Mouse (Mus musculus): ENCODE measurements around the gene Ncstn. TPM values are rescaled to one million over a fixed set of nuclear protein-coding genes. Genes with fewer than 3 reads are reported as not detected.

Ncstn gene
- polyA plus RNA-seq, 1 experiment, result 89.5 TPM

DNA sequence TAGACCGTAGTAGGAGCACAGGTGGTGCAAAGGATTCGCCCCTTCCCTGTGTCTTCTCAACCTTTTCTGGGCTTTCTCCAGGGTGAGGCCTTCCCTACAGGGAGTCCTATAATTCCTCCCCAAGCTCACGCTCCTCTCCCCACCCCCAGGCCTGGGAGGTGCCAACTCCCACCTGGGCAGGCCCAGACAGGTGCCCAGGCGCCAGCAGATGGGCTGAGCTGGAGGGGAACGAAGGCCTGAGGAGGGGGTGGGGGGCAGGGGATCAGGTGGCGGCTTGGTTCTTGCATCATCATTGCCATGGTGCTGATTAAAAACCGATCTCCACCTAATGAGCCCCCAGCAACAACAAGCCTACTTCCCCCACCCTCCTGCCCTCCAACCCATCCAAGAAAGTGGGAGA is 23.7 kb downstream of the Ncstn start:
- Histone ChIP-seq H3K4me3 (ENCODE audit: insufficient read depth, low read length) (no peak overlapping the region), H3K27ac (ENCODE audit: insufficient read depth, low read length) (no peak overlapping the region), H3K4me1 (ENCODE audit: control insufficient read depth, insufficient read depth, low read length) (0 out of 2 replicates have a peak, but pooled peaks cover 3% of the 10 kb centered on the region)
- TF ChIP-seq POLR2A (IDR thresholded peaks at IDR 0.05; ENCODE audit: extremely low read depth, insufficient read depth, low read length) (no peak), CTCF (IDR thresholded peaks at IDR 0.05; ENCODE audit: extremely low read depth, insufficient read depth, low read length) (no peak)

GRCm38 (mm10) chr1:172058321-172058720 is 24.3 kb downstream of the Ncstn start:
- H3K27ac ChIP-seq (ENCODE audit: insufficient read depth, low read length), result no peak overlapping the region
- 0 out of 2 replicates have a peak, but pooled peaks cover 3% of the 10 kb centered on the region for H3K4me1 ChIP-seq (ENCODE audit: control insufficient read depth, insufficient read depth, low read length)
- H3K4me3 ChIP-seq (ENCODE audit: insufficient read depth, low read length), result no peak overlapping the region
- TF ChIP-seq CTCF (IDR thresholded peaks at IDR 0.05; ENCODE audit: extremely low read depth, insufficient read depth, low read length) (no peak), POLR2A (IDR thresholded peaks at IDR 0.05; ENCODE audit: extremely low read depth, insufficient read depth, low read length) (no peak)

- H3K4me1 ChIP-seq (ENCODE audit: control insufficient read depth, insufficient read depth, low read length), result 0 out of 2 replicates have a peak, but pooled peaks cover 3% of the 10 kb centered on the region
Observed at GRCm38 (mm10) chr1:172057491-172057921, 25.1 kb downstream of the Ncstn start, which contains the start of gene Nhlh1. Gene Nhlh1 (minus strand): TSS chr1:172057573.

GRCm38 (mm10) chr1:172056251-172056650 is 26.3 kb downstream of the Ncstn start:
- 0 out of 2 replicates have a peak, but pooled peaks cover 3% of the 10 kb centered on the region for H3K4me1 ChIP-seq (ENCODE audit: control insufficient read depth, insufficient read depth, low read length)
- no peak overlapping the region for H3K27ac ChIP-seq (ENCODE audit: insufficient read depth, low read length)
- TF ChIP-seq CTCF (IDR thresholded peaks at IDR 0.05; ENCODE audit: extremely low read depth, insufficient read depth, low read length), result no peak
- no peak for TF ChIP-seq POLR2A (IDR thresholded peaks at IDR 0.05; ENCODE audit: extremely low read depth, insufficient read depth, low read length)
- no peak overlapping the region for H3K4me3 ChIP-seq (ENCODE audit: insufficient read depth, low read length)

More at GRCm38 (mm10) chr1:172057491-172057921, 25.1 kb downstream of the Ncstn start, which contains the start of gene Nhlh1:
- H3K27ac ChIP-seq (ENCODE audit: insufficient read depth, low read length), result no peak within 1 kb of the TSS
- TF ChIP-seq POLR2A (IDR thresholded peaks at IDR 0.05; ENCODE audit: extremely low read depth, insufficient read depth, low read length), result no peak
- no peak for TF ChIP-seq CTCF (IDR thresholded peaks at IDR 0.05; ENCODE audit: extremely low read depth, insufficient read depth, low read length)
- no peak within 1 kb of the TSS for H3K4me3 ChIP-seq (ENCODE audit: insufficient read depth, low read length)

- Histone ChIP-seq H3K4me1 (ENCODE audit: control insufficient read depth, insufficient read depth, low read length) (0 out of 2 replicates have a peak, but pooled peaks cover 3% of the 10 kb centered on the region), H3K4me3 (ENCODE audit: insufficient read depth, low read length) (0 out of 2 replicates have a peak overlapping the region, but pooled peaks have one; percentile 1), H3K27ac (ENCODE audit: insufficient read depth, low read length) (no peak overlapping the region)
- TF ChIP-seq CTCF (IDR thresholded peaks at IDR 0.05; ENCODE audit: extremely low read depth, insufficient read depth, low read length) (no peak), POLR2A (IDR thresholded peaks at IDR 0.05; ENCODE audit: extremely low read depth, insufficient read depth, low read length) (no peak)
Observed at GRCm38 (mm10) chr1:172053541-172054440, 28.8 kb downstream of the Ncstn start.

- H3K27ac ChIP-seq (ENCODE audit: insufficient read depth, low read length), result no peak overlapping the region
- TF ChIP-seq CTCF (IDR thresholded peaks at IDR 0.05; ENCODE audit: extremely low read depth, insufficient read depth, low read length) (no peak), POLR2A (IDR thresholded peaks at IDR 0.05; ENCODE audit: extremely low read depth, insufficient read depth, low read length) (no peak)
- 0 out of 2 replicates have a peak, but pooled peaks cover 2% of the 10 kb centered on the region for H3K4me1 ChIP-seq (ENCODE audit: control insufficient read depth, insufficient read depth, low read length)
- H3K4me3 ChIP-seq (ENCODE audit: insufficient read depth, low read length), result no peak overlapping the region
Observed at GRCm38 (mm10) chr1:172052766-172053279, 29.8 kb downstream of the Ncstn start.

DNA sequence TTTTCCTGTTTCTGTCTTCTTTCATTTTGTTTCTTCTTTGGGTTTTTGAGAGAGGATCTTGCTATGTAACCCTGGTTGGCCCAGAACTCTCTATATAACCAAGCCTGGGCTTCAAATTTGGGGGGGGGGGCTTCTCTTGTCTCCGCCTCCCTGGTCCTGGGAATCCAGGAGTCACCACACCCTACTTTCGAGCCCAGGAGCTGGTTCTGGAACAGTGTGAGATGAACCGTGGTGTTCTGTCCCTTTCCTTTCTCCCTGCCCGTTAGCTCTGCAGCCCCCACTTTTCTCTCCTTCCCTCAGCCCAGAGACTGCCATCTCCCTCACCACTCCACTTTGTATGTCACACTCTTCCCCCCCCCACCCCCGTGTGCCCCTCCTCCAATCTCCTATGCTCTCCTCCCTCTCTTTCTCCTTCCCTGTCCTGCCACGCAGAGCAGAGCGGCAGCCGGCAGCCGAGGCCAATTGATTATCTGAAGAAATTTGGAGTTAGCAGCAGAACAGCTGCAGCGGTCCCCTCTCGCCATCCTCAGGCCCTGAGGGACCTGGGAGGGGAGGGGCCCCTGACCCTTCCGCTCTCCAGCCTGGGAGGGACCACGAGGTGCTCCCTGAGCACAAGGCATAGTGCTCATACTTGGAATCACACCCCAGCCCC is 33.3 kb downstream of the Ncstn start:
- no peak overlapping the region for H3K27ac ChIP-seq (ENCODE audit: insufficient read depth, low read length)
- H3K4me3 ChIP-seq (ENCODE audit: insufficient read depth, low read length), result no peak overlapping the region
- no peak for TF ChIP-seq POLR2A (IDR thresholded peaks at IDR 0.05; ENCODE audit: extremely low read depth, insufficient read depth, low read length)
- no peak for TF ChIP-seq CTCF (IDR thresholded peaks at IDR 0.05; ENCODE audit: extremely low read depth, insufficient read depth, low read length)
- no peaks in the 10 kb centered on the region for H3K4me1 ChIP-seq (ENCODE audit: control insufficient read depth, insufficient read depth, low read length)

DNA sequence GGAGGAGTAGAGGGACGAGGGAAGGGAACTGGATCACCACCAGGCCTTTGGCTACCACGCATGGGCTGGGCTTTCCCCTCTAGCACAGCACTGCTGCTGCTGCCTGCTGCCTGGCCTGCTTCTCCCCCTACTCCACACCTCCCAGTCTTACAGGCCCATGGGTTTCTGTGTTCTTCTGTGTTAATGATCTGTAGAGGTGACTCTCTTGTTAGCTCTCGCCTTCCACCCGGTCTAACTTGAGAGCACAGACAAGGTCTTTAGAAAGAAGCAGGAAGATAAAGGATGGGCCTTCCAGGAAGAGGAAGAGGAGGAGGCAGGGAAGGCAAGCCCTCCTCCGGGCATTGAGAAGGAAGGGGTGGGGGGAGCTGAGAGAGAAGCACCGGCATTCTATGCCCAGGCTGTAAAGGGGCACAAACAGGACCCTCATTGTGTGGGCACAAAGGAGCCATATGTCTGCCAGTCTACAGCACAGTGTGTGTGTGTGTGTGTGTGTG is 34.3 kb downstream of the Ncstn start:
- TF ChIP-seq POLR2A (IDR thresholded peaks at IDR 0.05; ENCODE audit: extremely low read depth, insufficient read depth, low read length), result no peak
- TF ChIP-seq CTCF (IDR thresholded peaks at IDR 0.05; ENCODE audit: extremely low read depth, insufficient read depth, low read length), result no peak
- Histone ChIP-seq H3K4me3 (ENCODE audit: insufficient read depth, low read length) (no peak overlapping the region), H3K27ac (ENCODE audit: insufficient read depth, low read length) (no peak overlapping the region), H3K4me1 (ENCODE audit: control insufficient read depth, insufficient read depth, low read length) (no peaks in the 10 kb centered on the region)

DNA sequence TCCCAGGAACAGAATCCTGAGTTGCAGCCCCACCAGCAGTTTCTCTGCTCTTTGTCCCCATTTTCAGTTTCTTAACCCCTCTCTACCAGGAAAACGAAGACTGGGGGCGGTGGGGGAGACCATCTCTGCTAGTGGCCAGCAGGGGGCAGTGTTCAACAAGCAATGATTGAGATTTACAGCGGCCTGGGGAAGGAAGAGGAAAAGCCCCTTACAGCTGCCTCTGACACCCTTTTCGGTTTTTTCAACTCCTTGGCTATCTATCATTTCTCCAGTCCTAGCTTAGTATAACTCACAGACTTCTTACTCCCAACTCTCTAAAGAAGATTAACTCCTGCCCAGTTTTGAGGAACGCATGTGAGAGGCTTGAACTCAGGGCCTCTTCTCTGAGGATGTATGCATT is 35.7 kb downstream of the Ncstn start:
- no peak for TF ChIP-seq POLR2A (IDR thresholded peaks at IDR 0.05; ENCODE audit: extremely low read depth, insufficient read depth, low read length)
- peak; percentile 76 for TF ChIP-seq CTCF (IDR thresholded peaks at IDR 0.05; ENCODE audit: extremely low read depth, insufficient read depth, low read length)
- H3K4me1 ChIP-seq (ENCODE audit: control insufficient read depth, insufficient read depth, low read length), result no peaks in the 10 kb centered on the region
- H3K4me3 ChIP-seq (ENCODE audit: insufficient read depth, low read length), result no peak overlapping the region
- H3K27ac ChIP-seq (ENCODE audit: insufficient read depth, low read length), result no peak overlapping the region

Measured in cortical plate, adult 2 months (tissue).